Mouse (Mus musculus) Patski (cell line): Measurements from ENCODE around the gene Trim2. TPM values are rescaled to one million over a fixed set of nuclear protein-coding genes. Genes with fewer than 3 reads are reported as not detected.

ENCODE experiments used
- ATAC-seq: fragments of 100-300 bp; one replicate; pipeline ENCODE4 v1.8.0; 2021
- CTCF ChIA-PET: fragments of 350-600 bp; sonication (Branson Sonifier 250); formaldehyde crosslinking; loops from one replicate; lab custom pipeline; 2022; ENCODE audit warnings: inconsistent platforms; lab: Charles Lee
- POLR2A ChIA-PET: fragments of 350-600 bp; sonication (Branson Sonifier 250); formaldehyde crosslinking; loops from one replicate; lab custom pipeline; 2022; ENCODE audit warnings: antibody characterized with exemption, inconsistent platforms; lab: Charles Lee
- DNase-seq: peaks from one replicate; pipeline ENCODE4 v3.0.0-alpha.2; 2011; ENCODE audit warnings: low read depth, low spot score
- H3K27me3 ChIP-seq: fragments of 371-371 bp; one replicate; pipeline ENCODE4 v1.5.1; 2021
- CTCF ChIP-seq: fragments of 100-300 bp; IDR thresholded peaks from one replicate; pipeline ENCODE4 v1.5.1; 2021
- in situ Hi-C: fragments of 300-500 bp; cut with MboI; formaldehyde crosslinking; loops from 3 replicates; pipeline ENCODE4 v1.11.1; 2018; ENCODE audit warnings: low pct_unique_long_range_greater_than_20kb, mixed read lengths
- polyA plus RNA-seq: library from polyadenylated mRNA; unstranded; gene quantifications from one replicate; pipeline ENCODE4 v1.2.3, GENCODE M21; 2021

Gene Trim2
- polyA plus RNA-seq, 1 experiment from 2014 or later = 30.7 TPM

GRCm38 (mm10) chr3:84157559-84158350, 148.9 kb downstream of the Trim2 start:
- ChIA-PET CTCF (interaction anchor here (0.8 to 3.8 kb wide), 4 partner anchors 11 to 242 kb away, joined by 3 to 15 read pairs (median 8); no protein-coding TSS in a partner anchor), POLR2A (interaction anchor here (0.6 kb wide), 1 partner anchor 86 kb away, joined by 5 read pairs; no protein-coding TSS in a partner anchor)
- H3K27me3 ChIP-seq = no peaks in the 10 kb centered on the region
- DNase-seq (no peak), ATAC-seq (no peak)
- in situ Hi-C loops = loop anchor here (10.0 to 25.0 kb wide), 2 partner anchors 313 to 680 kb away; partner anchors contain the start of gene Tlr2
- TF ChIP-seq CTCF = no peak

GRCm38 (mm10) chr3:84157011-84157410, 149.7 kb downstream of the Trim2 start:
- TF ChIP-seq CTCF = no peak
- ATAC-seq = no peak
- CTCF ChIA-PET = interaction anchor here (1.9 to 3.8 kb wide), 3 partner anchors 12 to 242 kb away, joined by 8 to 15 read pairs (median 14); no protein-coding TSS in a partner anchor
- no peaks in the 10 kb centered on the region for H3K27me3 ChIP-seq
- in situ Hi-C loops = loop anchor here (10.0 to 25.0 kb wide), 2 partner anchors 312 to 680 kb away; partner anchors contain the start of gene Tlr2
- no peak for DNase-seq
- POLR2A ChIA-PET = interaction anchor here (0.6 kb wide), 1 partner anchor 85 kb away, joined by 5 read pairs; no protein-coding TSS in a partner anchor

GRCm38 (mm10) chr3:84156105-84156504, 150.6 kb downstream of the Trim2 start:
- TF ChIP-seq CTCF = no peak
- ATAC-seq (no peak), DNase-seq (no peak)
- in situ Hi-C loops = loop anchor here (10.0 to 25.0 kb wide), 2 partner anchors 311 to 681 kb away; partner anchors contain the start of gene Tlr2
- H3K27me3 ChIP-seq = no peaks in the 10 kb centered on the region
- ChIA-PET CTCF (interaction anchor here (0.7 to 3.8 kb wide), 8 partner anchors 12 to 241 kb away, joined by 3 to 15 read pairs (median 4); no protein-coding TSS in a partner anchor), POLR2A (no interaction called here)

DNA sequence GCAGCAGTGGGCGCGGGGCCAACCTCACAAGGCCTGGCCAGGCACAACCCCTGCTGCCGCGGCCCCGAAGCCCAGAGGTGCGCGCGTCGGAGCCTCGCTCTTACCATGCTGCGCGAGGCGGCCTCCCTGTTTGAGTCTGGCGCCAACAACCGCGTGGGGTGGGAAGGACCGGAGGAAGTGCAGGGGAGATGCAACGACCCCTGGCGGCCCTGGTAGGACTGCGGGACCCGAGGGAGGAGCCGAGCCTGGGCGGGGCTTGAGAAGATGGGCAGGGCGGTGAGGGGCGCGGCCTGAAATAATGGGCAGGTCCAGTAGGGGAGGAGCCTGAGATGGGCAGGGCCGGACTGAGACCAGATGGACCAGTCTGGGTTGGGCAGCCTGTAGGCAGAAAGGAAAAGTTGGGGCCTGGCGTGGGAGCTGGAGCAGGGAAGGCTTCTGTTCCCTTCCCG, 151.1 kb downstream of the Trim2 start, which contains the start of gene Mnd1:
TSS of gene Mnd1 (minus strand) at position 229 of the 449 bp plus-strand sequence.
- in situ Hi-C loops = loop anchor here (10.0 to 25.0 kb wide), 2 partner anchors 311 to 682 kb away; partner anchors contain the start of gene Tlr2
- CTCF ChIA-PET = interaction anchor here (0.7 to 3.8 kb wide), 8 partner anchors 12 to 240 kb away, joined by 3 to 15 read pairs (median 4); no protein-coding TSS in a partner anchor
- ATAC-seq (peak; percentile 99), DNase-seq (peak; percentile 91)
- H3K27me3 ChIP-seq = no peaks in the 10 kb centered on the region
- POLR2A ChIA-PET = no interaction called here
- peak; percentile 100 for TF ChIP-seq CTCF

GRCm38 (mm10) chr3:84155146-84155545, 151.5 kb downstream of the Trim2 start:
- H3K27me3 ChIP-seq = no peaks in the 10 kb centered on the region
- ChIA-PET POLR2A (no interaction called here), CTCF (interaction anchor here (1.0 kb wide), 1 partner anchor 25 kb away, joined by 3 read pairs; no protein-coding TSS in a partner anchor)
- TF ChIP-seq CTCF = no peak
- no peak for DNase-seq
- in situ Hi-C loops = loop anchor here (10.0 to 25.0 kb wide), 2 partner anchors 310 to 682 kb away; partner anchors contain the start of gene Tlr2
- ATAC-seq = no peak

- ATAC-seq (no peak), DNase-seq (no peak)
- in situ Hi-C loops = loop anchor here (10.0 to 25.0 kb wide), 2 partner anchors 310 to 683 kb away; partner anchors contain the start of gene Tlr2
- ChIA-PET CTCF (no interaction called here), POLR2A (no interaction called here)
- TF ChIP-seq CTCF = no peak
- H3K27me3 ChIP-seq = no peaks in the 10 kb centered on the region
Measured at GRCm38 (mm10) chr3:84154721-84155141, 151.9 kb downstream of the Trim2 start.

- no peak for ATAC-seq
- no peaks in the 10 kb centered on the region for H3K27me3 ChIP-seq
- no peak for DNase-seq
- ChIA-PET CTCF (interaction anchor here (1.3 kb wide), 1 partner anchor 16 kb away, joined by 3 read pairs; no protein-coding TSS in a partner anchor), POLR2A (no interaction called here)
- peak; percentile 7 for TF ChIP-seq CTCF
- in situ Hi-C loops = loop anchor here (10.0 to 25.0 kb wide), 2 partner anchors 305 to 687 kb away; partner anchors contain the start of gene Tlr2
Measured at GRCm38 (mm10) chr3:84149831-84150230, 156.8 kb downstream of the Trim2 start.

- CTCF ChIA-PET = interaction anchor here (0.9 to 1.0 kb wide), 3 partner anchors 9 to 16 kb away, joined by 3 to 4 read pairs (median 3); no protein-coding TSS in a partner anchor
- DNase-seq (no peak), ATAC-seq (no peak)
- POLR2A ChIA-PET = no interaction called here
- TF ChIP-seq CTCF = no peak
- no peaks in the 10 kb centered on the region for H3K27me3 ChIP-seq
- in situ Hi-C loops = no loop called here
Measured at GRCm38 (mm10) chr3:84140947-84141346, 165.7 kb downstream of the Trim2 start.

DNA sequence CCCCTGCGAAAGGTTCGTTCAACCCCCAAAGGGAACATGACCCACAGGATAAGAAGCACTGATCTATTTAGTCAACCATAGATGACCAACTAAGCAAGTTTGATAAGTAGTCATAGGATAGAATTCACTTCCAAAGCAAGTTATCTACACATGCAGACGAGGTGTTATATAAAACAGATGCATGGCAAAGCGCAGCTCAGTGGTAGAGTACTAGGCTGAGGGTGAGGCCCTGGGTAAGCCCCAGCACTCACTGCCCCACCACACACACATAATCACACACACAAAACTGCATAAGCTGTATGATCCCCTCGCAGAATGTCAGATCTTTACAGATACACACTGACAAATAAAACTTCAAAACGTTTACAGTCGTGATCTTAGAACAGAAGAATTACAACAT, 170.2 kb downstream of the Trim2 start:
- no peaks in the 10 kb centered on the region for H3K27me3 ChIP-seq
- ATAC-seq (no peak), DNase-seq (no peak)
- CTCF ChIA-PET = interaction anchor here (1.5 kb wide), 1 partner anchor 15 kb away, joined by 4 read pairs; no protein-coding TSS in a partner anchor
- in situ Hi-C loops = no loop called here
- TF ChIP-seq CTCF = no peak
- POLR2A ChIA-PET = interaction anchor here (0.9 kb wide), 1 partner anchor 25 kb away, joined by 11 read pairs; no protein-coding TSS in a partner anchor

GRCm38 (mm10) chr3:84135933-84136332, 170.7 kb downstream of the Trim2 start:
- TF ChIP-seq CTCF = no peak
- in situ Hi-C loops = no loop called here

More at GRCm38 (mm10) chr3:84135933-84136332, 170.7 kb downstream of the Trim2 start:
- POLR2A ChIA-PET = no interaction called here
- no peak for DNase-seq
- no peaks in the 10 kb centered on the region for H3K27me3 ChIP-seq
- CTCF ChIA-PET = interaction anchor here (1.5 kb wide), 1 partner anchor 15 kb away, joined by 4 read pairs; no protein-coding TSS in a partner anchor
- ATAC-seq = no peak
